Mouse (Mus musculus): ENCODE measurements around the gene Sphk2. TPM values are rescaled to one million over a fixed set of nuclear protein-coding genes. Genes with fewer than 3 reads are reported as not detected.

Gene Sphk2
- polyA plus RNA-seq, 1 experiment from 2014 or later: 13.7 TPM

- Histone ChIP-seq H3K27ac (peak overlapping the region; percentile 87), H3K4me3 (peak overlapping the region; percentile 72), H3K9ac (peak overlapping the region; percentile 49), H3K4me1 (replicated peaks) (peaks cover 66% of the 10 kb centered on the region), H3K4me2 (peak overlapping the region; percentile 98), H3K9me3 (replicated peaks) (no peaks in the 10 kb centered on the region), H3K36me3 (no peaks in the 10 kb centered on the region), H3K27me3 (peaks cover 24% of the 10 kb centered on the region)
- no peak for ATAC-seq (replicated peaks; ENCODE audit: insufficient number of reproducible peaks, insufficient read depth, low FRiP score, low read depth)
- WGBS: 35% methylated on average over 12 of the region's 12 CpGs
Observed at GRCm38 (mm10) chr7:45703521-45704033, 14.2 kb downstream of the Sphk2 start.

DNA sequence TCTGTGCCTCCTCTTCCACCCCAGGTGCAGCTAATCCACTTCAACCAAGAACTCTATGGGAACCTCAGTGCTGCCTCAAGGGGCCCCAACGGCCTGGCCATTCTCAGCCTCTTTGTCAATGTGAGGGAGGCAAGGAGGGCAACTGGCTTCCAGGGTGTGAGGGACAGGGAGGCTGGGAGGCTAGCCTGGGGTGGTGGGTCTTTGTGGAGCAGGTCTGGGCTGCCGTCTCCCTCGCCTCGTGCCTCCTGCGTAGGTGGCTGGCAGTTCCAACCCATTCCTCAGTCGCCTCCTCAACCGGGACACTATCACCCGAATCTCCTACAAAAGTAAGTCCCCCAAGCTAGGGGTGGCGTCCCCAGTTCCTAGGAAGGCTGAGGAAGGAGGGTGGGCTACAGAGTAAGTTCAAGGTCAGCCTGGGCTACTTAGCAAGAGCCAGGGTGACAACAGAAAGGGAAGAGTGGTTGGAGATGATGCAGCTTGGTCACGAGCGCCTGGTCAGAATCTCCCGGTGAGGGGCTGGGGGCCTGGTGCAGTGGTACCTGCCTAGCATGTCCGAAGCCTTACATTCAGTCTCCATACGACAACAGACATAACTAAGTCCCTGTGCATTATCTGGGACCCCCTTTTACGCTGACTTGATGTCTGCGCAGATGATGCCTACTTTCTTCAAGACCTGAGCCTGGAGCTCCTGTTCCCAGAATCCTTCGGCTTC is 14.8 kb downstream of the Sphk2 start:
- Histone ChIP-seq H3K9me3 (replicated peaks) (no peaks in the 10 kb centered on the region), H3K9ac (no peak overlapping the region), H3K4me3 (no peak overlapping the region), H3K36me3 (no peaks in the 10 kb centered on the region), H3K4me2 (peak overlapping the region; percentile 98), H3K27me3 (peaks cover 28% of the 10 kb centered on the region), H3K27ac (no peak overlapping the region), H3K4me1 (replicated peaks) (peaks cover 60% of the 10 kb centered on the region)
- WGBS: 85% methylated on average over 17 of the region's 17 CpGs
- ATAC-seq (replicated peaks; ENCODE audit: insufficient number of reproducible peaks, insufficient read depth, low FRiP score, low read depth): no peak

GRCm38 (mm10) chr7:45702316-45702715 is 15.5 kb downstream of the Sphk2 start:
- H3K27me3 ChIP-seq: peaks cover 31% of the 10 kb centered on the region
- no peak overlapping the region for H3K27ac ChIP-seq
- no peak overlapping the region for H3K9ac ChIP-seq
- ATAC-seq (replicated peaks; ENCODE audit: insufficient number of reproducible peaks, insufficient read depth, low FRiP score, low read depth): no peak
- no peaks in the 10 kb centered on the region for H3K9me3 ChIP-seq (replicated peaks)
- 89% methylated on average over 11 of the region's 11 CpGs for WGBS
- peaks cover 53% of the 10 kb centered on the region for H3K4me1 ChIP-seq (replicated peaks)
- no peak overlapping the region for H3K4me3 ChIP-seq
- H3K36me3 ChIP-seq: no peaks in the 10 kb centered on the region
- no peak overlapping the region for H3K4me2 ChIP-seq

GRCm38 (mm10) chr7:45701607-45702006 is 16.2 kb downstream of the Sphk2 start:
- Histone ChIP-seq H3K4me3 (no peak overlapping the region), H3K27ac (no peak overlapping the region), H3K4me1 (replicated peaks) (peaks cover 47% of the 10 kb centered on the region), H3K4me2 (peak overlapping the region; percentile 83; the same call in 1 of the 2 replicates), H3K9me3 (replicated peaks) (no peaks in the 10 kb centered on the region), H3K27me3 (peaks cover 31% of the 10 kb centered on the region), H3K9ac (no peak overlapping the region), H3K36me3 (no peaks in the 10 kb centered on the region)
- ATAC-seq (replicated peaks; ENCODE audit: insufficient number of reproducible peaks, insufficient read depth, low FRiP score, low read depth): no peak
- WGBS: 84% methylated on average over 11 of the region's 11 CpGs

- 32% methylated on average over 11 of the region's 11 CpGs for WGBS
- Histone ChIP-seq H3K27ac (peak overlapping the region; percentile 67), H3K27me3 (peaks cover 31% of the 10 kb centered on the region), H3K4me2 (peak overlapping the region; percentile 83), H3K4me3 (peak overlapping the region; percentile 48), H3K9me3 (replicated peaks) (no peaks in the 10 kb centered on the region), H3K9ac (peak overlapping the region; percentile 45), H3K4me1 (replicated peaks) (peaks cover 42% of the 10 kb centered on the region), H3K36me3 (no peaks in the 10 kb centered on the region)
- no peak for ATAC-seq (replicated peaks; ENCODE audit: insufficient number of reproducible peaks, insufficient read depth, low FRiP score, low read depth)
Observed at GRCm38 (mm10) chr7:45701072-45701471, 16.7 kb downstream of the Sphk2 start.

DNA sequence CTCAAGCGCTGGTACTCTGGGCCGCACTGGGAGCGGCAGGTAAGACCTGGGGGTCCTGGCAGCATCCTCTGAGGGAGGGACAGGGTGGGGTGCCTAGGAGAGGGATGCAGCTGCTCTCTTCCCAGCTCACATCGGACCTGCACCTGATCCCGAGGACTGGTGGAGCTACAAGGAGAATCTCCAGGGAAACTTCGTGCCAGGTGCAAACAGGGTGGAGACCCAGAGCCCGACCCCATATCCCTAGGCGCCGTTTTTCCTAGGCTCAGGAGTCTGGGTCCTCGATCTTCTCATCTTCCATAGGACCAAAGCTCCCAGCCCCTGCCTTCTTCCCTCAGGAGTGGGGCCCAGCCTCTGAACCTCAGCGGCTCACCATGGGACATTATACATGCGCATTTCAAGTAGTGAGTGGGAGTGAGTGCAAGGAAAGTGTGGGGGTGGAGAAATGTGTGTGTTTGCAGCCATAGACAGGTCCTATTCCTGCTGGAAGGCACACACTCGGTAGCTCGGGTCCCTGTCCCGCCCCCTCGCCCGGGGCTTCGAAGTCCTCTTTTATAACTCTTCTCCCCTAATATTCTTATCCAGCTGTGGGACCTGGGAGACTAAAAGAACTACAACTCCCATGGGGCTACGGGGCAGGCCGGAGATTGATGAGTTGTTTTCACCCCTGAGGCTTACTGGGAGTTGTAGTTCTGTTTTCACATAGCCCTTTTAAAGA is 17.3 kb downstream of the Sphk2 start:
- H3K9me3 ChIP-seq (replicated peaks): no peaks in the 10 kb centered on the region
- 2% methylated on average over 20 of the region's 20 CpGs for WGBS
- H3K27ac ChIP-seq: no peak overlapping the region
- H3K4me3 ChIP-seq: peak overlapping the region; percentile 48
- ATAC-seq (replicated peaks; ENCODE audit: insufficient number of reproducible peaks, insufficient read depth, low FRiP score, low read depth): no peak
- H3K4me1 ChIP-seq (replicated peaks): peaks cover 36% of the 10 kb centered on the region
- H3K27me3 ChIP-seq: peaks cover 31% of the 10 kb centered on the region
- H3K4me2 ChIP-seq: peak overlapping the region; percentile 83
- peak overlapping the region; percentile 57 for H3K9ac ChIP-seq
- no peaks in the 10 kb centered on the region for H3K36me3 ChIP-seq

DNA sequence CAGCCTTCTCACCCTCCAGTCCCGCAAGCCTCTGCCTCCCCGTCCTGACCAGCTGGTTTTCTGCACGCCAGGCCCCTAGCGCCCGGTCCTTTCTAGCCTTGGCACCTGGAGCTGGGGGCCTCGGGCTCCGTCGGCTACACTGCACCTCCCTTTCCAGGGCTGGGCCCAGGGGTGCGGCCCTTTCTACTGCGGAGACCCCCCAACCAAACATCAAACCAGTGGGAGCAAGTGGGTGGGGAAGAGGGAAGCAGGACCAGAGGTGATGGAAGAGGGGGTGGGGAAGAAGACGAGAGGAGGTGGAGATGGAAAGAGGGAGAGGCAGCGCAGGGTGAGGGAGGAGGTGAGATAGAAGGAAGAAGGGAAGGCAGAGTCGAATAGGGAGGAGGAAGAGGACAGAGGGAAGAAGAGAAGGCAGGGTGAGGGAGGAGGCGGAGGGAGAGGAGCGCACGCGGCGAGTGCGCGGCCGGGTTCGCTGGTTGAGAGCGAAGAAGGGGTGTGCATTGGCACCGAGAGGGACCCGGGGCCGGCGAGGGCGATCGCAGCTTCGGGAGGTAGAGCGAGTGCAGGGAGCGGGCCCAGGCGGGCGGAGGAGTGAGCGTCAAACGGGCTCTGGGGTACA is 18.2 kb downstream of the Sphk2 start, which contains the start of gene Car11:
TSS of gene Car11 (plus strand) at position 321 of the 619 bp plus-strand sequence.
- WGBS: 3% methylated on average over 36 of the region's 36 CpGs
- H3K27me3 ChIP-seq: peaks cover 31% of the 10 kb centered on the region
- H3K4me2 ChIP-seq: peak within 1 kb of the TSS; percentile 83
- peak within 1 kb of the TSS; percentile 57 for H3K9ac ChIP-seq
- no peaks in the 10 kb centered on the region for H3K36me3 ChIP-seq
- ATAC-seq (replicated peaks; ENCODE audit: insufficient number of reproducible peaks, insufficient read depth, low FRiP score, low read depth): no peak
- no peaks in the 10 kb centered on the region for H3K9me3 ChIP-seq (replicated peaks)
- no peak within 1 kb of the TSS for H3K27ac ChIP-seq
- peaks cover 33% of the 10 kb centered on the region for H3K4me1 ChIP-seq (replicated peaks)
- H3K4me3 ChIP-seq: peak within 1 kb of the TSS; percentile 48

GRCm38 (mm10) chr7:45697894-45698293 is 19.9 kb downstream of the Sphk2 start:
- ATAC-seq (replicated peaks; ENCODE audit: insufficient number of reproducible peaks, insufficient read depth, low FRiP score, low read depth): no peak
- H3K4me1 ChIP-seq (replicated peaks): peaks cover 21% of the 10 kb centered on the region
- WGBS: 76% methylated on average over 7 of the region's 7 CpGs

DNA sequence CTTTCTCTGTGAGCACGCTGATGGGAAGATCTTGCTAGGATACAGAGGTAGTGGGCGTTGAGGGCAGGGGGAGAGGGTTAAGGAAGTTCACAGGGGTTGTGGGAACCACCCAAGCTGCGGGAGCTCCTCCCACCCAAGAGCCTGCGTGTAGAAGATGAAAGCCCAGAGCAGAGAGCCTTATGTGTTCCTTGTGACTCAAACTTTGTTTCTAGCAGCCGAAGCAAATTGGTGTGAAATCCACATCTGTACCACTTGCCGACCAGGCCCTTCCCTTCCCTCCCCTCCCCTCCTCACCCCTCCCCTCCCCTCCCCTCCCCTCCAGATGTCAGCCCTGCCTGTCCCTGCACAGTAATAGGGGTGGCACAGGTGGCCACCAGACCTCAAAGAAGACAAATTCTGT is 22.7 kb downstream of the Sphk2 start:
- no peak for ATAC-seq (replicated peaks; ENCODE audit: insufficient number of reproducible peaks, insufficient read depth, low FRiP score, low read depth)
- H3K4me2 ChIP-seq: no peak overlapping the region
- peaks cover 22% of the 10 kb centered on the region for H3K27me3 ChIP-seq
- peaks cover 12% of the 10 kb centered on the region for H3K4me1 ChIP-seq (replicated peaks)
- no peaks in the 10 kb centered on the region for H3K36me3 ChIP-seq
- 36% methylated on average over 6 of the region's 6 CpGs for WGBS
- no peak overlapping the region for H3K4me3 ChIP-seq
- H3K9ac ChIP-seq: no peak overlapping the region
- no peaks in the 10 kb centered on the region for H3K9me3 ChIP-seq (replicated peaks)
- H3K27ac ChIP-seq: no peak overlapping the region

More at GRCm38 (mm10) chr7:45697894-45698293, 19.9 kb downstream of the Sphk2 start:
- no peak overlapping the region for H3K4me2 ChIP-seq
- no peaks in the 10 kb centered on the region for H3K9me3 ChIP-seq (replicated peaks)
- H3K27me3 ChIP-seq: peaks cover 31% of the 10 kb centered on the region
- no peak overlapping the region for H3K4me3 ChIP-seq
- H3K9ac ChIP-seq: no peak overlapping the region
- H3K36me3 ChIP-seq: no peaks in the 10 kb centered on the region
- H3K27ac ChIP-seq: no peak overlapping the region

- ATAC-seq (replicated peaks; ENCODE audit: insufficient number of reproducible peaks, insufficient read depth, low FRiP score, low read depth): no peak
- H3K4me2 ChIP-seq: no peak within 1 kb of the TSS
- H3K9ac ChIP-seq: no peak within 1 kb of the TSS
- H3K27me3 ChIP-seq: peaks cover 11% of the 10 kb centered on the region
- no peak within 1 kb of the TSS for H3K27ac ChIP-seq
- WGBS: 85% methylated on average over 50 of the region's 50 CpGs
- no peak within 1 kb of the TSS for H3K4me3 ChIP-seq
- no peaks in the 10 kb centered on the region for H3K36me3 ChIP-seq
- no peaks in the 10 kb centered on the region for H3K9me3 ChIP-seq (replicated peaks)
- H3K4me1 ChIP-seq (replicated peaks): peaks cover 14% of the 10 kb centered on the region
Observed at GRCm38 (mm10) chr7:45693921-45694591, 23.7 kb downstream of the Sphk2 start, which contains the start of gene Sec1. TSS of gene Sec1 (minus strand) at chr7:45694402.

GRCm38 (mm10) chr7:45692364-45692763 is 25.4 kb downstream of the Sphk2 start:
- Histone ChIP-seq H3K9ac (no peak overlapping the region), H3K9me3 (replicated peaks) (no peaks in the 10 kb centered on the region), H3K36me3 (no peaks in the 10 kb centered on the region), H3K4me3 (no peak overlapping the region), H3K4me2 (no peak overlapping the region), H3K27ac (no peak overlapping the region), H3K27me3 (no peaks in the 10 kb centered on the region; the same call in 1 of the 2 replicates), H3K4me1 (replicated peaks) (peaks cover 17% of the 10 kb centered on the region)
- 63% methylated on average over 2 of the region's 2 CpGs for WGBS
- ATAC-seq (replicated peaks; ENCODE audit: insufficient number of reproducible peaks, insufficient read depth, low FRiP score, low read depth): no peak
